Mouse (Mus musculus): ENCODE results near the gene Fam210b. TPM values are rescaled to one million over a fixed set of nuclear protein-coding genes. Genes with fewer than 3 reads are reported as not detected.

The Fam210b gene
- total and polyA plus RNA-seq, 3 experiments, result 28.2 to 47.1 (median 32.2) TPM

DNA sequence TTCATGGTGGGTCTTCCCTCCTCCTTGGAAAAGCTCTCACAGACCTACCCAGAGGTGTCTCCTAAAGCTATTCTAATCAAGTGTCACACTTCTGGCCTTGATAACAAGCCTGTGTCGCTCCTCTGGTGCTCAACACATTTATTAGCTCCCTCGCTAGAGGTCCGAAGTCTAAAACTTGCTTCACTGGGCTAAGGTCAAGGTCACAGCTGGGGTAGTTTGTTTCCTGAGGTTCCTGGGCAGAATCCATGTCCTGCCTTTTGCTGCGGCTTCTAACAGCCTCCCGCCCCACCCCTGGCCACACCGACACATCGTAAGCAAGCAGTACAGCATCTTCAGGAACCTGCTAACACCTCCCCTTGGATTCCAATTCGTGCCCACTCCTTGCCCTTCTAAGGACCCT is 5.4 kb downstream of the Fam210b start:
- DNase-seq, result no peak

DNA sequence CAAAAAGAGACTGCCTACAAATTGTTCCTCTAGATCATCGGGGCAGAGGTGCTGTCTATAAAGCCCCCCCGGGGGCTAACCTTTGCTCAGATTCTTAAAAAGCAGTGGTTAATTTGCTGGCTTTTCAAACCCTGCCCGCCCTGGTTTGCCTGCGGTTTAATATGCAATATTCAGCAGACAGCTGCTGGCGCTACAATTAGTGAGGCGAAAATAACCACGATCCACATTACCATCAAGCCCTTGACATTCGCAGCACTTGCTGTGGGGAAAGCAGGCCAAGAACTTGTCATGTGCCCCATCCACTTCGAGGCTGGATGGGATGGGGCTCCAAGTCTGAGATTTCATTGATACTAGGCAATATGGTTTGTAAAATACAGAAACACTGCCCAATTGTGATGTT is 7.9 kb downstream of the Fam210b start:
- DNase-seq, result no peak

DNA sequence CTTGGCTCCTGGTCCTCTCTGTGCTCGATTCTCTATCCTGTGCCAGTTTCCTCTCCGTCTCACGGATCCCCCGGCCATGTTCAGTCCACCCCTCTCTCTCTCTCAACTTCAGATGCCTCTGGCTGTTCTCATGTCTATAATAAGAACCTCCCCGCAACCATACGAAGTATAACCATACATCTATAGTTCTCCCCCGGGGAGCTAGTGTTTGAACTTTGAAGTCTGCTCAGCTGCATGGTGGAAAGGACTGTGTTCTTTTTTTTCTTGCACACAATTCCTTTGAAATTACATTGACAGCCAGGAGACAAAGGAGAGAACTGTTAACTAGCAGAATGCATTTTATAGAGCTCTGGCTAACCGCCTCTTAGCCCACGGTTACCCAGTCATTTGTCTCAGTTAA is 9.4 kb downstream of the Fam210b start:
- no peak for DNase-seq

DNA sequence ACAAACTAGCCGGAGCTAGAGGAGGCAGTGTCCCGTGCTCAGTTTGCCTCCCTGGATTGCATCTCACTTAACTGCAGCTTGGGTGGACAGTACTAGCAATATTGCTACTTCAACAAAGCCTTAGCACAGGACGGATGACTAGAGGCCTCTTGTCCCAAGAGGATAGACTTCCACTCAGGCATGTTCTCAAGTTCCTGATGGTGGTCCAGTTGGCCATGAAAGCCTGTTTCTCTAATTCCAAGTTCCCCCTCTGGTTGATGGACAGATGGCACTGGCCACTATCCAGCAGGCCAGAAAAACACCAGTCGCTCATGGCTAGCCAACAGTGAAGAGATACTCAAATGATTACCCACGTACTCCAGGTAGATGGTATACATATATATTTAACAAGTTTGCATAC is 10.5 kb downstream of the Fam210b start:
- no peak for DNase-seq

DNA sequence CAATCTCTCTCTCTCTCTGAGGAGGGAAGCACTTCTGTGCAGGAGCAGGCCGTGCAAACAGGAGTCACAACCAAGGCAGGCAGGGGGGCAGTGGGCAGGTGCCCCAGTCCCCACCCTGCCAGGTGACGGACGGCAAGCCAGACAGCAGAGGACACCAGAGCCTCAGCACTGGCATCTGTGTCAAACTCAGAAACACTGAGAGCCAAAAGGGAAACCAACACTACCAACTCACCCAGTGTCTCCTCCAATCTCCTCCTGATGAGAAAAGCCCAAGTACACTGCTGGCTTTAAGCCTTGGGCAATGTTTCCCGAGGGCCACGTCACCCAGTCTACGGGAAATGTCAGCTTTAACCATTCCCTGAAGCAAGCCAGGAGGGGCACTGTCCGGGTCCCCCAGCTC is 17.8 kb downstream of the Fam210b start:
- no peak for DNase-seq

DNA sequence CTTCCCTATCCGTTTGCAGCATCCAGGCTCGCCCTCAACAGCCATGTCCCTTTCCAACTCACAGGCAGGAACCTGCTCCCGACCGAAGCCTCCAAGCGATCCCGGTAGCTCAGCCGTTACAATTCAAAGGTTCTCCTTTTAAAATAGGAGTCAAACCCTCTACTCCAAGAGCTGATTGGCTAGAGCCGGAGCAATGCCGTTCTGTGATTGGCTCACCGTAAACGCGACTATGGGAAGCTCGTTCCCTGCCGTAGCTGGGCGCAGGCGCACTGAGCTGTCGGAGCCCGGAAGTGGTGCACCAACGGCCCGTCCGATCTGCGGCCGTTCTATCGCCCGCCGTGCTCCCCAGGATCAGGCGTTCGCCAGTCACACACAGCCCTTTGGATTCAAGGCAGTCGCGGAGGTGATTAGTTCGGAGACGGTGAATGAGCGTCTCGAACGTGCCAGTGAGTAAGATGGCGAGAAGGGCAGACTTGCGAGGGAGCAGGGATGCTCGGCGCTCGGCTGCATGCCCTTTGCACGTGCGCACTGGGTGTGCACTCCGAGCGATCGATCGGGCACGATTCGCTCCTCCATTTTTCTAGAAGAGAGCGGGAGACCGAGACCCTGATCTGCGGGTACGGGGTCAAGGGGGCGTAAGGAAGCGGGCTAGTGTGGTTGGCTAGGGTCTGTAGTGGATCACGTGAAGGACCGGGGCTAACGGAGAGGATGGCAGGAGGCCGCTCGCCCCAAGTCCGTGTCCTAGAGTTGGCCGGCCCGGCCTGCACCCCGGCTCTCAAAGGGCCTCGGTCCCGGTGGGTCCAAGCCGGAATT is 25.3 kb downstream of the Fam210b start, which contains the start of the genes Aurka and Cstf1:
TSS of gene Aurka (minus strand) at position 125 of the 813 bp plus-strand sequence.
TSS of gene Cstf1 (plus strand) at position 271 of the 813 bp plus-strand sequence.
- DNase-seq, result peak; percentile 97

DNA sequence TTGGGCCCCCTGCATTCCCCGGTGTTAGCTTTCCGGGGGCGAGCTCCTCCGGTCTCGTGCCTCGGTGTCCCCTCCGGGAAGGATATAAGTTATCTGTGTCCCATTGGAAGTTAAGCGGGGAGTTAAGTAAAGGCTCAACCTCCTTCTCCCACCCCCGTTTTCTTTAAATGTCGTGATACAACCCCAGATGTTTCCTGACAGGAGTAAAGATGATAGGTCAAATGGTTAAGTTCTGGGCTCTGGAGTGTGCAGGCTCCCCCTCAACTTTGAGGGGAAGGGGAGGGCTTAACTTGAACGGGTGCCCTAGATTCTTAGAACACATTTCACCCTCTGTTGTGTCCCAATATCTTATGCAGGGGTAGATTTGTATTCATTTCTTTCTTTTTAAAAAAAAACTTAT is 25.9 kb downstream of the Fam210b start:
- DNase-seq, result no peak

DNA sequence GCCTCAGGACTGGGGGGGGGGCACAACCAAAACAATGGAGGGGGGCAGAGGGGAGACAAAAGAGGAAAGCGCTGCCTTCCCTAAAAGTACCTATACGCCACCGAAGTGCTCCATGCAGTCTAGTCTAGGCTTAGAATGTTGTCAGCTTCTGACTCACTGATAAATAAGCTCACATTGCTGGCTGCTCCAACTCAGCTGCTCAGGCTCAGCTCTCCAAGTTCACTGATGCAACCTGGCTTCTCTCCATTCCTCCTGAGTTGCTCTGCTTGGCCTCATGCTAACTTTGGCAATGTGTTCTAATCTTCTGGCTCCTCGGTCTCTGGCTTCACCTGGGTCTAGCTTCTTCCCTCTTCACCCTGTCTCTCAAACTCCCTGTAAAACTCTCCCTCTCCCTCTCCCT is 31.2 kb downstream of the Fam210b start:
- DNase-seq, result peak; percentile 34

DNA sequence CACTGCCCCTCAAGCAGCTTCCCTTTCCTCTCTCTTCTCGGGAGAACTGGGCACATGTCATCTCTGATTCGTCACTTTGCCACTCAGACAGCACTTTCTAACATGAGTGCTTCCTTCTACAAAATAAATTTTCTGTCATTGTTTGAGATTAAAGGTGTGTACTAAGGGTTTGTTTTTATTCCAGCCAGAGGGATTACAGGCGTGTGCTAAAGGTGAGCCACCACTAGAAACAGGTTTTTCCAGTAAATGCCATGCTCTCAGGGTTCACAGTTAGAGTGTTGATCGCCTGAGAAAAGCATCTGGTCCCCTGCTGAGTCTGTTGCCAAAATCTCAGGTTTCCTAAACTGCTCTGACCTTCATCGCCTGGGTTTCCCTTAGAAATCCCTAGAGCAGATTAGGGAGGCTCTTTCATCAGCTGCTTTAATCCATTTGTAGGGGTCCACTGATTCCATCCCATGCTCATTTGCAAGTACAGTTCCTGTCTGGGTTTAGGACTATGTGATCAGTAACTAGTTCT is 31.7 kb downstream of the Fam210b start:
- DNase-seq, result no peak

DNA sequence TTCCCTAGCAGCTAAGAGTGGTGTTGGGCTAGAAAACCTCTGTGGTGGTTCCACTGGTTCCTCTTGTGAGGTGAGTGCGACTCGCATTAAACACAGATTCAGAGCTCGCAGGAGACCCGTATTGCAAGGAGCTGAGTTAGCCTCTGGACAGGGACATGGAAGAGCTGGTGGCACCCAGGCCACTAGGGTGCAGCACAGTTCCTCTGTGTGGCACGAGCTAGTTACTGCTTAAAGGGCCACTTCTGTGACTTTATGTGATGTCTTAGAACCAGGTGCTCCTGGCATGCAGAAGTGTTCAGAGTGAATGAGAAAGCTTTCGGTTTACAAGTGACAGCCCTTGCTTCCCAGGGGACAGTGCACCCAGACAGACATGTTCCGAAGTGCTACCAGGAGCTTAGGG is 33.0 kb downstream of the Fam210b start:
- peak; percentile 20 for DNase-seq

DNA sequence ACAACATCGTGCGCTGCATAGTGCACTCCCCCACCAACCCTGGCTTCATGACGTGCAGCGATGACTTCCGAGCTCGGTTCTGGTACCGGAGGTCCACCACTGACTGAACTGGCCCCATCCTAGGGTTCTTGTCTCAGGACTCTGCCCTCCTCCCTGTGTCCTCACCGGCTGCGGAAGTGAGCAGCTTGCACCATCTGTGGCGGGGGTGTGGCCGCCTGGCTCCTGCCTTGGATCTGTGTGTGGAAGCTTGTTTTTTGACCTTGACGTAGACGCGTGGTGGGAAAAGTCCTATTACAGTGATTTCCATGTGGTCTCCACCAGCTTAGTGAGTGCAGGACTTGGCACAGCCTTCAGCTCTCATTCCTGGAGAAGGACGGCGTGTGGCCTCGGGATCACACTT is 35.1 kb downstream of the Fam210b start:
- DNase-seq, result peak; percentile 16

DNA sequence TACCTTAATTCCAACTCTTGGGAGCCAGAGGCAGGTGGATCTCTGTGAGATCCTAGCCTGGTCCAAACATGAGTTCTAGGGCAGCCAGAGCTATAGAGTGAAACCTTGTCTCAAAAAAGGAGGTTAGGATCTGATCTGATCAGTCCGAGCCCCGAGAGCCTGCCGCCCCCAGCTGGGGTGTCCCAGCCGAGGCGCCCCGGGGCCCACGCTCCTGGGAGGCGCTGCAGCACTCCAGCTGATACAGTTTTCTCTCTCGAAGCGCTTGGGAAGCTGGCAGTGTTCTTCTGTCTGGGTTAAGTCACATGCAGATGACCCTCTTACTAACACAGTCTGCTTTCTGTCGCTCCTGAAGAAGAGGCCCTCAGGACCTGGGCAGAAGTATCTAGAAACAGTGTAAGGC is 36.0 kb downstream of the Fam210b start:
- DNase-seq, result no peak

DNA sequence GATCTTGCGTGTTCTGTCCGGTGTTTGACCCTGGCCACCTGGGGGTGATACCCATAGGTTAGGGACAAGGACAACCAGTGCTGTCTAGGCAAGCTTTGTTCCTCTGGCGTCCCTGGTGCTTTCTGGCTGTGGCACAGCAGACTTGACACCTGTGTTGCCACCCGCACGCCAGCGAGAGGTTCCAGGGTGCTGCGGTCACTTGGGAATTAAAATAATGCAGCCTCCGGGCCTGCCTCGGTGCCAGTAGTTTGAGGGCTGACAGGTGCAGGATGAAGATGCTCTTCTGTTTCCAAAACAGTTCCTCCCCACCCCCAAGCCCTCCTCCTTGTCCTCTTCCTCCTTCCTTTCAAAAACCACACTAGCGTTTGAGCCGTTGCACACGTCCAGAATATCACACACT is 36.5 kb downstream of the Fam210b start:
- DNase-seq, result no peak

DNA sequence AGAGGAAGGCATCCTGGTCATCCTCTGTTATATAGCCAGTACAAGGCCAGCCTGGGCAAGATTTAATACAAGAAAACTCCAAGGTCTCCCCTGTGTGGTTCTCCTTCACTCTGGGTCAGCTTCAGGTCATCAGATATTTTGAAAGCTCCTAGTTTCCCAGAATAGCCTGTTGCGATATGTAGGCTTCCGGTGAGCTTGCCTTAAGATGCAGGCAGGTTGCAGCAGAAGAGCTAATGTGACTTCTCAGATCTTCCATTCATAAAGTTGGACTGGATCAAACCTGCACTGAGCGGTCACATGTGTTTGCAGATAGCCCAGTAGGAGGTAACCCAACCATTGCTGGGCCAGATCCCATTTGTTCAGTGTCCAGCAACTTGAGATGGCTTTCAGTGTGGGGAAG is 39.4 kb downstream of the Fam210b start:
- no peak for DNase-seq

DNA sequence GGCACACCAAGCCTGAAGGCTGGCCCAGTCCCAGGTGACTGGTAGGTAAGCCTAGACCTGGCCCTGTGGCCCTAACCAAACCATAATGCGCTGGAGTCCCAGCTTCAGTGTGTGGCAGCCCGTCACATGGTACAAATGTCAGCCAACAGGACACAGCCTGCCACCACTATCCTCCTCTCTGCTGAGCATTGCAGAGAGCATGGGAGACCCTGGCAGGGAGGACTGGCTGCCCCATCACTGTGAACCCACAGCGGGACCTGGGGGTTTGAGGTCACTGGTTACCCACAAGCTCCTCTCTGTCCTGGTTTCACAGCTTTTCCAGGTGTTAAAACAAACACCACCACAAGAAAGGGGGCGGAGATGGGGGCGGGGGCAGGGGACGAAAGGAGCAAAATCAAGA is 45.0 kb downstream of the Fam210b start:
- no peak for DNase-seq

DNA sequence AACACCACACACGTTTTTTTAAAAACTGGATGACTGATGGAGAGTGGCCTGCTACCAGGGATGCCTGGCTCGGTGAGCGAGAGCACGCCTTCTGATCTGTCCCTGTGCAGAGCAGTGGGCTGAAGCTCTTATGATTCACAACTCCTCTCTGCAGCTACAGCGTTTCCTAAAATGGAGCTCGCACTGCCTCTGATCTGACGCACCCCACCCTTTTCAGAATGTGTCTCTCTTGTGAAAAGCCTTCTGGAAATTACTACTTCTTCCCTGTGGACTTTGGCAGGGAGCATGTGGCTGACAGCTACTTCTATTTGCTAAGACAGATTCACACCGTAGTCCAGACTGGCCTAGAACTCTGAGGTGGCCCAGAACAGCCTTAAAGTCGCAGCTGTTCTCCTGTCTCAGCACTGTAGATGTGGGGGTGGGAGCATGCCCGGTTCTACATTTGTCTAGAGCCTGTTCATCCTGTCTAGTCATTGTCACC is 46.7 kb downstream of the Fam210b start:
- DNase-seq, result no peak

DNA sequence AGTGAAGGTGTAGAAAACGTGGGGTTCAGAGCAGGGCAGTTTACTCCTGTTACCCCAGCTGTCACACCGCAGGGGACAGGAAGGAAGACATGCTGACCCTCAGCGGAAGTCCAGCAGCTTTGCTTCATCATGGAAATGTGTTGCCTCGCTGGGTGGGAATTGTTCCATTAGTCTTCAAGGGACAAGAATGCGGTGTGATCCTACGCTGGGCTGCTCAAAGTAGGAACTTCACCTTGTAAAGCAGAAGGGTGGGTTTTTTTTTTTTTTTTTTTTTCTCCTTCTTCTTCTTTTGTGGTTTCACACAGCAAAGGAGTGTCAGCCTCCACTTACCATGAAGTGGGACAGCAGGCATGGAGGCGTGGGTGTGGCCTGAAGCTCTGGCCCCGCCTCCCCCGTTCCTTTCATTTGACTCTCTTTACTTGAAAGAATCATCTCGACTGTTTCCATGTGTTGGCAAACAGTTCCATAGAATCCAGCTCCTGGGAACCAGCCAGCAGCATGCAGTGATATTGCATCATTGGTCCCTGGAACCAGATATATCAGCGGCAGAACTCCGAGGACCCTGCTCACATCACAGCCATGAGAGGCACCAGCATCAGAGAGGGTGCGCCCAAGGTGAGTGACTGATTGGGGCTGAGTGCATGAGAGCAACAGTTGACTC is 48.2 kb downstream of the Fam210b start, which contains the start of gene Cass4:
TSS of gene Cass4 (plus strand) at position 404 of the 661 bp plus-strand sequence.
- DNase-seq, result peak; percentile 25

DNA sequence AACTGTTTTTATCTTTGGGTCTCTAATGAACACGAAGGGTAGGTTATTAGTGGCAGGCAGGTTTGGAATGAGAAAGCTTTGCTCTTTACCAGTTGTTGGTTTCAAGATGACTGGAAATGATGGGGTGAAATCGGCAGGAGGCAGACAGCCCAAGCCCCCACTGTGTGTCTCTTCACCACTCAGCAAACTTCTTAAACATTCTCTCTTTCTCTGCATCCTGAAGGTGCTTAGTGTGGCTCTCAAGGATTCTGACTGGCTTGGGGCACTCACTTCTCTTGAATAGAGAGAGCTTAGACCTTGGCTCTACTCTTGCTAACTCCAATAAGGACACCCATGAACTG is 48.7 kb downstream of the Fam210b start:
- no peak for DNase-seq

DNA sequence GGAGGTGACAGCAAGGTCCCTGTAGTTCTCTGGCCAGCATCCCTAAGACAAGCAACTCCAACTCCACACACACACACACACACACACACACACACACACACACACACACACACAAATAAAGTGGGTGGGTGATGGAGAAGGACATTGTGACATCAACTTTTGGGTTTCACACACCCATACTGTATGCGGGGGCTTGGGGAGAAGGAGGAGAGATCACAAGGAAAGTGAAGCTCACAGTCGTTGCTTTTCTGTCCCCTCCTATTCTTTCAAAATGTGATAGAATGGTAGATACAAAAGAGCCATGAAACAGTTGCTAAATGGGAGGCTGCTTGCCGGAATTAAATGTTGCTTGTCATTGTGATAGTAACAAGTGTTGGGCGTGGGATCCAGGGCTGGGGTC is 49.3 kb downstream of the Fam210b start:
- no peak for DNase-seq

DNA sequence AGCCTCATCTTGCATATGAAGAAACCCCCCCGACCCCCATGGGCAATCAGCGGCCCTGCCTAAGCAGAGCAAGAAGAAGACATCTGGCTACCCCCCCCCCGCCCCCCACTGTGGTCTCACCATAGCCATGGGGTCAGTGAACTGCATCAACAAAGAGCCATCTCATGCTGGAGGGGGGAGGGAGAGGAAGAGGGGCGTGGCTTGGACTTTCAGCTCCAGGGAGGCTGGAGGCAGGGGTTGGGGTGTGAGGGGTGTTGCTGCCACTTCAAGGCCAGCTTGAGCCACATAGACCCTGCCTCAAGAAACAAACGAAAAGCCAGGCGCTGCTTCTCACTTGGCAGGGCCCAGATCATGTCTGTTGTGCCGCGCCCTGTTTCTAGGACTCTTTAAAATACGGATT is 50.6 kb downstream of the Fam210b start:
- no peak for DNase-seq

DNA sequence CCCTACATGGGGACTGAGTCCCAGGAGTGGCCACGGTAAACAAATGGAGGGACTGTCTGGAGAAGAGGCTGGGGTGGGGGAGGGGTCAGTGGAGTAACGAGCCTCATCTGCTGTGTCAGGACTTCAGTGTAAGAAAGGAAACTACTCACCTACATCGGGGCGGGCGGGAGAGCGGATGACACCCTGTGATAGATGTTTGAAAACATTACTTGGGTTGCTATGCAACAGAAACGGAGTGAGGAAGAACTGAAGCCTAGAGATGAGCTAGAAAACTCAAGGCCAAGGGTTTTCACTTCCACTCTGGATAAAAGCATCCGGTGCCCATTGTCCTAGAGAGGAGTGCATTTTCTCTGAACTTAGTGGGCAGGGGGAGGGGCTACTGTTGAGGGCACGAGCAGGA is 54.5 kb downstream of the Fam210b start:
- DNase-seq, result no peak

DNA sequence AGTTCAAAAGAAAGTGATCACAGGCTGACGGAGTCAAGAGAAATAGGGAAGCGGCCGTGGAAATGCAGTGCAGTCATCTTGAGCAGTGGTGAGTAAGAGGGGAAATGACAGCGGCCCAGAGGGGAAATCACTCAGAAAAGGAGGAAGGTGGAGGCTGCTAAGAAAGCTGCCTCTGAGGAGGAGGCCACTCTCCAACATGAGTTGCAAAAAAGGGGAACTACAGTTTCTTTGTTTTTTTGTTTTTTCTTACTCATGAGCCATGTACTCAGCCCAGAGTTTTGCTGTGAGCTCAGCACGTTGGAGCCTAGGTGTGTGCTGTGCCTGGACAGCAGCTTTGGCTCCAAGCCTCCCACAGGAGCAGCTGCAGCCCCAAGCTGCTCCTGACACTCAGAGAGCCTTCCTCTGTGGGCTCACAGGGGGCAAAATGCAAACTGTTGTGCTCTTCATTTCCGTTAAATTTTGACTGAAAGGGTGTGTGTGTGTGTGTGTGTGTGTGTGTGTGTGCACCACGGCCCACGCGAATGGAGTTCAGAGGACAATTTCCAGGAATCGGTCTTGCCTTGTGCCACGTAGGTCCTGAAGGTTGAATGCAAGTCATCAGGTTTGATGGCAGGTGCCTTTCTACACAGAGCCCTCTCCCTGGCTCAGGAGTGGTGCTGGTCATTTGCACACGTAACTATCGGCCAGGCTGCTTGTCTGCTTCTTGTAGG is 55.9 kb downstream of the Fam210b start:
- no peak for DNase-seq

DNA sequence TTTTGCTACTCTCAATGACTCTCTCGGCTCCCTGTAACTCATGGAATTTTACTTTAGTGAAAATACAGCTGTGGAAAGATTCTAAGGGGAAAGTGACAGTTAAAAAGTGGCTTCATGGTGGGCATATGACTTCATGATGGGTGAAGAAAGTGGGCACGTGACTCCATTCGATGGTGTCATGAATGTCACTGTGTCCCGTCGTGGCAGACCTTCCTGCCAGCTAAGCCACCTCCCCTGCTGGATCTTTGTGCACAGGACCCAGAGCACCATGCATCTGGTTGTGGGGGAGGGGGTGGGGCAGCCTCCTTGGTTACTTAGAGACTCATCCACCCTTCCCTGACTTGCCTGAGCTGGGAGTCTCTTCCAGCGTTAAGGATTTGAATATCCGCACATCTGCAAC is 58.9 kb downstream of the Fam210b start:
- no peak for DNase-seq
